ENCODE assay signal across 8 mouse cellular contexts in genomic region chr10:112801560-112801959, GRCm38 (mm10).
DNase-seq lines count a peak whose midpoint lies in the region; ATAC-seq and TF ChIP-seq lines count a peak whose summit lies in the region.
"Had no signal": no experiment of that assay in that cellular context is flagged by ENCODE, and none has a peak within 500 bp of the region (broad histone marks: within the 10 kb centered on the region; RNA-seq: fewer than 3 reads in every experiment).

No protein-coding gene starts in this region.

- no peak overlapping the region for H3K27ac ChIP-seq in embryonic fibroblast, embryonic 13.5 days (ENCODE audit: insufficient read depth, low read length)
- H3K27ac ChIP-seq in intestine, embryonic 15.5 days, result no peak overlapping the region
- H3K27ac ChIP-seq in limb, embryonic 14.5 days (replicated peaks; ENCODE audit: low read depth, low read length), result no peak overlapping the region
- no peak overlapping the region for H3K27ac ChIP-seq in neural tube, embryonic 15.5 days (replicated peaks)
- H3K27ac ChIP-seq: heart, embryonic 15.5 days had no signal

- H3K9ac ChIP-seq in intestine, embryonic 15.5 days, result no peak overlapping the region
- H3K9ac ChIP-seq in limb, embryonic 14.5 days (ENCODE audit: low read depth, low read length, severe bottlenecking), result no peak overlapping the region
- H3K9ac ChIP-seq in neural tube, embryonic 15.5 days (replicated peaks), result no peak overlapping the region
- H3K9ac ChIP-seq: heart, embryonic 15.5 days had no signal

- peak; percentile 54; the same call in 1 of the 2 replicates for TF ChIP-seq CTCF in embryonic fibroblast, embryonic 13.5 days (IDR thresholded peaks at IDR 0.05; ENCODE audit: borderline replicate concordance, insufficient read depth, low read length)

- peak; percentile 46 for DNase-seq in testis, postnatal 10 days (ENCODE audit: low spot score)
- DNase-seq in testis, postnatal 14 days (ENCODE audit: low spot score), result no peak
- peak; percentile 43 for DNase-seq in adrenal gland, postnatal 14 days
- peak; percentile 63 for DNase-seq in limb, embryonic 14.5 days (ENCODE audit: low spot score)

- no peaks in the 10 kb centered on the region for H3K27me3 ChIP-seq in intestine, embryonic 15.5 days (replicated peaks)
- H3K27me3 ChIP-seq in limb, embryonic 14.5 days (ENCODE audit: control insufficient read depth, insufficient read depth, low read length), result no peaks in the 10 kb centered on the region
- H3K27me3 ChIP-seq in neural tube, embryonic 15.5 days (replicated peaks), result 0 out of 2 replicates have a peak, but pooled peaks cover 2% of the 10 kb centered on the region
- H3K27me3 ChIP-seq: heart, embryonic 15.5 days had no signal

- no peak overlapping the region for H3K4me2 ChIP-seq in intestine, embryonic 15.5 days (replicated peaks)
- H3K4me2 ChIP-seq in limb, embryonic 14.5 days (replicated peaks; ENCODE audit: low read depth, low read length, severe bottlenecking), result no peak overlapping the region
- no peak overlapping the region for H3K4me2 ChIP-seq in neural tube, embryonic 15.5 days
- H3K4me2 ChIP-seq: heart, embryonic 15.5 days had no signal

- no peaks in the 10 kb centered on the region for H3K4me1 ChIP-seq in embryonic fibroblast, embryonic 13.5 days (ENCODE audit: control insufficient read depth, insufficient read depth, low read length)
- no peaks in the 10 kb centered on the region for H3K4me1 ChIP-seq in intestine, embryonic 15.5 days (replicated peaks)
- no peaks in the 10 kb centered on the region for H3K4me1 ChIP-seq in limb, embryonic 14.5 days (ENCODE audit: control insufficient read depth, insufficient read depth, low read length)
- H3K4me1 ChIP-seq in neural tube, embryonic 15.5 days, result no peaks in the 10 kb centered on the region
- H3K4me1 ChIP-seq: heart, embryonic 15.5 days had no signal

- ATAC-seq in intestine, embryonic 15.5 days, result peak; percentile 71
- no peak for ATAC-seq in limb, embryonic 14.5 days (ENCODE audit: low FRiP score, low read depth)
- peak; percentile 72; the same call in 1 of the 2 replicates for ATAC-seq in neural tube, embryonic 15.5 days (ENCODE audit: low FRiP score)

- no peak for TF ChIP-seq POLR2A in embryonic fibroblast, embryonic 13.5 days (IDR thresholded peaks at IDR 0.05; ENCODE audit: low read depth, low read length)
- TF ChIP-seq POLR2A in limb, embryonic 14.5 days (IDR thresholded peaks at IDR 0.05; ENCODE audit: borderline replicate concordance, extremely low read depth, insufficient read depth, insufficient read length), result no peak

- H3K9me3 ChIP-seq in intestine, embryonic 15.5 days, result no peaks in the 10 kb centered on the region
- H3K9me3 ChIP-seq in limb, embryonic 14.5 days (ENCODE audit: control insufficient read depth, low read length), result no peaks in the 10 kb centered on the region
- H3K9me3 ChIP-seq in neural tube, embryonic 15.5 days (replicated peaks), result no peaks in the 10 kb centered on the region
- H3K9me3 ChIP-seq: heart, embryonic 15.5 days had no signal

- H3K4me3 ChIP-seq in embryonic fibroblast, embryonic 13.5 days (ENCODE audit: insufficient read depth, low read length), result no peak overlapping the region
- no peak overlapping the region for H3K4me3 ChIP-seq in intestine, embryonic 15.5 days (replicated peaks)
- no peak overlapping the region for H3K4me3 ChIP-seq in limb, embryonic 14.5 days (replicated peaks; ENCODE audit: low read length)
- no peak overlapping the region for H3K4me3 ChIP-seq in neural tube, embryonic 15.5 days (replicated peaks)
- H3K4me3 ChIP-seq: heart, embryonic 15.5 days had no signal

- H3K36me3 ChIP-seq in intestine, embryonic 15.5 days, result no peaks in the 10 kb centered on the region
- H3K36me3 ChIP-seq in limb, embryonic 14.5 days (ENCODE audit: control insufficient read depth, insufficient read depth, low read length), result no peaks in the 10 kb centered on the region
- H3K36me3 ChIP-seq in neural tube, embryonic 15.5 days, result no peaks in the 10 kb centered on the region
- H3K36me3 ChIP-seq: heart, embryonic 15.5 days had no signal

- 8% methylated on average over 5 of the region's 5 CpGs for WGBS in intestine, embryonic 15.5 days
- 7% methylated on average over 5 of the region's 5 CpGs for WGBS in limb, embryonic 14.5 days
- 10% methylated on average over 5 of the region's 5 CpGs for WGBS in neural tube, embryonic 15.5 days
